Mouse (Mus musculus) frontal cortex, postnatal 25 days (tissue): ENCODE measurements around the gene Tbl3.
"Not testable (repeated sequence)": the region's sequence is repeated elsewhere in the genome, so short reads cannot be mapped to it uniquely, and the experiment has no call there.

Experiments used
- DNase-seq, 2 experiments: peaks; one replicate each; pipeline ENCODE4 v3.0.0; 2022; ENCODE audit warnings: low spot score in 2 of 2

Gene Tbl3

DNA sequence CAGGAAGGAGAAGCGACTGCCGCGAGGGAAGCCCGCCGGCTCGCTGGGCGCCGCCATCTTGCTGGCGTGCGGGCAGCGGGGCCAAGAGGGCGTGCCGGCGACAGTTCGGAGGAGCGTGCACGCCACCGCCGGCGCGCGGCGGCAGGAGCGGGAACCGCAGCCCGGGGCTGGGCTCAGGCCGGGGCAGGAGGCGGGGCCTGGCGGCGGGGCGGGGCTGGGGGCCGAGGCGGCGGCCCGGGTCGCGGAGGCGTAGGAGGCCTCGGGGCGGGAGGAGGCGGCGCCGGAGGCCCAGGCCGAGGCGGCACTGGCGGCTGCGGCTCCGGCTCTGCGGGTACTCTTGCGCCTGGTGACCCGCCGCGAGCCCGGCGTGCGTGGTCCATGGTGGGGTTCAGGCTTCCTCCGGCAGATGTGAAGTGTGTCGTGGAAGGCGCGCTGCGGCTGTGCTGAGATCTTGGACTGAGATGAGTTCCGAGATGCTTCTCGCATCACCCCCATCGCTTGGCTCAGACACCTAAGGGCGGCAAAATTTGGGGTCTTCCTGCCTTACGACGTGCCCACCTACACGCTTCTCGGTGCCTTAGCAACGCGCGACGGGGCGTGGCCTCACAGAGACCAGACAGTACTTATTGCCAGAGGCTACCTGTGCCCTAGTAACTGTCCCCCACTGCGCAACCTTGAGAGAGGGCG, 11.3 kb downstream of the Tbl3 start, which contains the start of the genes Gfer and Noxo1:
Gfer (minus strand) TSS at position 146 of the 687 bp plus-strand sequence.
Noxo1 (plus strand) TSS at position 224 of the 687 bp plus-strand sequence.
- DNase-seq, result peak; percentile 52 to 67

DNA sequence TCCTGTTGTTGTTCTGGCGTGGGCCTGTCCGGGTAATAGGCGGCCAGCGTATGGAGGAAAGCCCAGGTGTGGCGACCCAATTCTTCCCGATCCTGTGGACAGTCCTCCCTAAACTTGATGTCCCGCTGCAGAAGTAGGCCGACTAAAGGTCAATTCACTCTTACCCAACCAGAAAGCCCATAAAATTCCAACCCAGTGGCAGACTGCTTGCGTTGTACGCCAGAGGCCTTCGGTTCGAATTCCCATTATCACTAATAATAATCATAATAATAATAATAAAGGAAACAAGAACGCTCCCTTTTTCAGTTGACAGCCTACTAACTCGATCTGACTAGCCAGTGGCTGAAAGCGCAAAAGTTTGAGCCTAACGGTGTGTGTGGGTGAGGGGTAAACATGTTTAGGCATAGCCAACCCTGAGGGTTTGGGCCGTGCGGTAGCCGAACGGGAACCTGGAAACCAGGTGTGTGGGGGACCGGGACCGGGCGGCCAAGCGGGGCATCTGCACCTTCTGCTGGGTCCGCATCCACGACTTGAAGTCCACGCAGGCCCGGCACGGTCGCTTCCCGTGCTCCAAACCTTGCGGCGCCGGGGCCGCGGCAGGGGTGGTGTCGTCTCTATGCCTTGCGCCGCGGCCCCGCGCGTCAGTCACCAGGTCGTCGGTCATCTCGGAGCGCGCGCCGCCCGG, 12.0 kb downstream of the Tbl3 start:
- no peak for DNase-seq

DNA sequence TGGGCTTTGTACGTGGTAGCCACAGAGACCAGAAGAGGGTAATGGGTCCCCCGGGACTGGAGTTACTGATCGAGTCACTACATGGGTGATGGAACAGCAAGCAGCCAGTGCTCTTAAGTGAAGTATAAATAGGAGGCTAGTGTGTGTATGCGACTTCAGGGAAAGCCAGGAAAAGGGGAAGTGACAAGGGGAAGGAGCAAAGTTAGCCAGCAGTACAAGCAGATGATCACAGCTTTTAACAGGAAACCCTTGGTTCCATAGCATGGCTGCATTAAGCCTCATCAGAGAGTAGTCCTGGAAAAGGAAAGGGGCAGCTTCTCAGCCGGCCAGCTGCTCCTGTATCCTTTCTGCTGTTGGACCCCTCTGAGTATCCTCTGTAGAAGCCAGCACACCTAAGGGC, 15.1 kb downstream of the Tbl3 start:
- DNase-seq, result no peak

DNA sequence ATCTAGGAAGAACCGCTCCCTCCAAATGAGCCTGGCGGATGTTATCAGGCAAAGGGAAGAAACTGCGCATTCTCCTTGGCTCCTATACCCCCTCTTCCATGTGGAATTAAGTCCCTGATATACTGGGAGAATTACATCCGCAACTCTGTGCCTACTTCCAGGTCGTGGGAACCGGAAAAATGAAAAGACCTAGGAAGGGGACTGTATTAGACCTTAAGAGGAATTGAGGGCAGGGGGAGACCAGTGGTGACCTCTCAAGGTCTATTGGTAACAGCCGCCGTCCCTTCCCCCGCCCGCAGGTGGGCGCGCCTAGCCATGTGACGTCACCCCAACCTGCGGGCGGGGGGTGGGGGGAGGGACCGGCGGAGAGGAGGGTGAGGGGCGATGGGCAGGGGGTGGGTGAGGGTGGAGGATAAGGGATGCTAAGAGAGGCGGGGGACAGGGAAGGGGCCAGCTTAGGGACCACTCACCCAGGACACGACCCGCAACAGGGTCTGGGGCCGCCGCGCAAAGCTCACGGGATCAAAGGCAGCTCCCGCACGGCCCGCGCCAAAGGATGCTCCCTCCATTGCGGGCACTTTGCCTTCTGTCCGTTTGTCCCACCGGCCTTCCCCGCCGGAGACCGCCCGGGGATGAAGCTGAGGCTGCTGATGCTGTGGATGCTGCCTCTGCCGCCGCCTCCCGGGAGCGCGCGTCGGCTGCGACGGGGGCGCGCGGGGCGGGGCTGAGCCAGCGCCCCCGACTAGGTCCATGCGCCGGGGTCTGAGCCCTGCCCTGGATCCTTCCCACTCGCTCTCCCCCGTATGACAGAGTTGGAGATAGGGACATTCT, 18.0 kb downstream of the Tbl3 start, which contains the start of gene Syngr3:
Syngr3 (minus strand) TSS at position 705 of the 831 bp plus-strand sequence.
- peak in 1 of 2 experiments; percentile 34 for DNase-seq

DNA sequence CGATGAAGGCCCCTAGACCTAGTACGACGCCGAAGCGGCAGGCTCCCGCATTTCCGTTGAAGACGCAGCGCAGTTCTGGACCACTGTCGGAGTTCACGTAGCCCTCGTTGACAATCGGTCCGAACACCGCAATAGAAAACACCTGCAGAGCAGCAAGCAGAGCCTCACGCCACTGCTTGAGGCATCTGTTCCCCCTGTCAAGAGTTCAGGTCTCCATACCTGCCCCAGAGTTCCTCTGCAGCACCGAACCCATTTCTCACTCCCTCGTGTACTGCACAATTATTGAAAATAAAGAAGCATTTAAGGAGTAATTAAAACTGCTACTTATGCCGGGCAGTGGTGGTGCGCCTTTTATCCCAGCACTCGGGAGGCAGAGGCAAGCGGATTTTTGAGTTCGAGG, 19.9 kb downstream of the Tbl3 start:
- DNase-seq, result no peak

DNA sequence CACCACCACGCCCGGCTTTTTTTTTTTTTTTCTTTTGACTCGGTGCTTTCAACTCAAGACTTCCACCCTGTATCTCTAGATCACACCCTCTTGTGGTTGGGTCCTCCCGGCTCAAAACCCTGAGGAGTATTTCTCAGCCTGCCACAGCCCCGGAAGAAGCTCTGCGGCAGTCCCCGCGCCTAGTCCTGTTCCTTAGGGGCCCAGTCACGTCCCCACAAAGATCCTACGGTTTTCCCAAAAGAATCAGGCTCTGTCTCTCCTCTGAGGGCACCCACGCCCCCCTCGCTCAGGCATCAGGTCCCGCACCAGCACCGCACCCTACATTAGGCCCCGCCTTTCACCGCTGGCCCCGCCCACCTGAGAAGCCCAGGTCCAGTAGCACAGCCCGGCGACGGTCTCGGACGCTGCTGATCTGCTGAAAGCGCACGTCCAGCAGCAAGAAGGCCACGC, 20.3 kb downstream of the Tbl3 start:
- no peak for DNase-seq

DNA sequence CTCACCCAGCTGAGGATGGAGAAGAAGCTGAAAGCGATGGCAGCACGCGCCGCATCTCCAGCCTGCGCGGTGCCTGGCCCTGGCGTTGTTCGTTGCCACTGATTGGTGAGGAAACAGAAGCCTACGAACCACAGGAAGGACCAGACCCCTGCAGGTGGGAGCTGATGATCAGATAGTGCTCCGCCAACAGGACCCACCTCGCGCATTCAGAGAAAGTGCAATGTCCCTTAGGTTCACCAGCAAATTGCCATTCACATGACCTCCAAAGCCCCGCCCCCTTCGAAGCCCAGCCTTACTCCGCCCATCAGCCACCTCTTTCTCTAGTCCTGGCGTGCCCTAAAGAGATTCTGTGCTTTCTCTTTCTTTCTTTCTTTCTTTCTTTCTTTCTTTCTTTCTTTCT, 20.9 kb downstream of the Tbl3 start:
- DNase-seq, result no peak

DNA sequence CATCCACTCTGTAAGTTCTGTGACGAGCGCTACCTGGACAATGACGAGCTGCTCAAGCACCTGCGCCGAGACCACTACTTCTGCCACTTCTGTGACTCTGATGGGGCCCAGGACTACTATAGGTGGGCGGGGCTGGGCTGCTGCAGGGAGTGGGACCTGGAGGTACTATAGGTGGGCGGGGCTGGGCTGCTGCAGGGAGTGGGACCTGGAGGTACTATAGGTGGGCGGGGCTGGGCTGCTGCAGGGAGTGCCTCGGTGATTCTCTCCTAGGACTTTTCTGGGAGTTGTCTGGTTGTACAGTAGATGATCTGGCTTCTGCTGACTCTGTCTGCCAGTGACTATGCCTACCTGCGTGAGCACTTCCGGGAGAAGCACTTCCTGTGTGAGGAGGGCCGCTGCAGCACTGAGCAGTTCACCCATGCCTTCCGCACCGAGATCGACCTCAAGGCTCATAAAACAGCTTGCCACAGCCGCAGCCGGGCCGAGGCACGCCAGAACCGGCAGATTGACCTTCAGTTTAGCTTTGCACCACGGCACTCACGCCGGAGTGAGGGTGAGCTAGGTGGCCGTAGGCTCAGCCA, 29.9 kb downstream of the Tbl3 start:
- DNase-seq, result no peak

DNA sequence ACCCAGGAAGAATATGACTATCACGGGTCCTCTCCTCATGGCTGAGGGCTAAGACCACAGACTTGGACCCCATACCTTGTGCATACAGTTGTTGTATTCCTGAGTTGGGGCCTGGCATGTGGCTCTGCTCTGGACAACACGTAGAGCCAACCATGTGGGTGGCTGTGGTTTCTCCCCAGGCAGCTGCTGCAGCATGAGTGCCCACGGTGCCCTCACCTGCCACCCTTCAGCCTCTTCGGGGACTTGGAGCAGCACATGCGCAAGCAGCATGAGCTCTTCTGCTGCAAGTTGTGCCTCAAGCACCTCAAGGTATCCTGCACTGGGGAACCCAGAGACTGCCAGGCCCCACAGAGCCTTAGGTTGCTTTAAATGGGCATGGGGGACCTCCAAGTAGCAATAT, 30.6 kb downstream of the Tbl3 start:
- DNase-seq, result no peak

DNA sequence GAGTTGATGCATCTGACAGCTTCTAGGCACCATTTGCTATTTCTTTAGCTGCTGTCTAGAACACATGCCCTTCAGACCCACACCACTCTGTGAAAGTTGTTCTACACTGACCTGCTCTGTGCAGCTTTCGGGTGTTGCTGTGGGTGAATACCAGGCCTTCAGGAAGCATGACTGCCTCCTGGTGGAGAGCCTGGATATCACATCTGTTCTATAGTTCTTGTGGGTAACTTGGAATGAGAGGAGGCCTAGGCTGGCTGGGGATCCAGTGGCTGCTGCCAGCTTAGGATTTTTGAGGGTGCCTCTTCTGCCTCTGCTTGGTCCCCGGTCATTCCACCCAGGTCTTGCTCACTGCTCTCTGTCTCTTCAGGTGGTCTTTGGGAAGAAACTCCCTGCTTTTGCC, 31.3 kb downstream of the Tbl3 start:
- peak in 1 of 2 experiments; percentile 46 for DNase-seq

DNA sequence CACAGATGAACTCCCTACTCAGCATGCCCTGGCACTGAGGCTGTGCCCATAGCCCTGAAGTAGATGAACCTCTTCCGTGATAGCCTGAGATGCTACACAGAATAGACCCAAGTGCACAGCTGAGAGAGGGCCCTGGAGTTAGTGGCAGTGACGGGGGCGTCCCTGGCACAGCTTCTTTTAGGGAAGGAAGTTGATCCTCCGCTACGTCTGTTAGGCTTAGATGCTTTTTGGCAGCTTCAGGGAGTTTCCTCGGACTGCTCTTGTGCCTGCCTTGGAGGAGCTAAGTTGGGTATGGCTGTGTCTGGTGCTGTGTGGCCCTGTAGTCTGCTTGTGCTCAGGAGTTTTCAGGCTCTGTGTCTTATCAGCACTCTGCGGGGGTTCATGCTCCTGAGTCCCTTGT, 33.2 kb downstream of the Tbl3 start:
- no peak for DNase-seq

DNA sequence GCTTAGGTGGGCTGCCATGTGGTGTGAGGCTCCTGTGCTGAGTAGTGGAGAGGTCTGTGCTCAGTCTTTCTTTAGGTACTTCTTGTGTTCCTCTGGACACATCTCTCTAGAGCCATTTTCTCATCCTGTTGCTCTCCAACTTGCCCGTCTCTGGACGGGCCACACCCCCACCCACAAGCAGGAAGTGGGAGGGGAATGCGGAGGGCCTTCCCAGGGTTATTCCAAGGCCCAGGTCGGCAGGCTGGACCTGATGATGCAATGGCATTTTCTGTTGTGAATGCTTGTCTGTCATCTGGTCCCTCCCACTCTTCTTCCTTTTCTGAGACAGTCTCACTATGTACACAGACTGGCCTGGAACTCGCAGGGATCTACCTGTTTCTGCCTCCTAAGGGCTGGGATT, 35.3 kb downstream of the Tbl3 start:
- no peak for DNase-seq

DNA sequence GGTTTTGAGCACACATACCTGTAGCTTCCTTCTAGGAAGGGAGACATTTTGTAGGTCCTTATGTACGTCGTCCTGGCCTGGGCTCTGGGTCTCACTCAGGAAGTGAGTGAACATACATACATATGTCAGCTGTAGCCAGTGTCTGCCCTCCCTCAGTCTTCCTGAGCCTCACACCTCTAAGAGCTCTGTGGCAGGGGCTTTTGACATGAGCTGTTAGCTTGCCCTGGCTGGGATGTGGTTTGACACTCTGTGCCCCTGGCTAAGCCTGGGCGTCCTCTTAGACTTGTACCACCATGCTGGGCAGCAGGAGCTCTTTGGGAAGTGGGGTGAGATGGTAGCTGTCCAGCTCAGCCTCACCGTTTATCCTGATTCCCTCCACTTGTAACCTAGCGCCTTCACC, 36.1 kb downstream of the Tbl3 start:
- DNase-seq, result no peak

DNA sequence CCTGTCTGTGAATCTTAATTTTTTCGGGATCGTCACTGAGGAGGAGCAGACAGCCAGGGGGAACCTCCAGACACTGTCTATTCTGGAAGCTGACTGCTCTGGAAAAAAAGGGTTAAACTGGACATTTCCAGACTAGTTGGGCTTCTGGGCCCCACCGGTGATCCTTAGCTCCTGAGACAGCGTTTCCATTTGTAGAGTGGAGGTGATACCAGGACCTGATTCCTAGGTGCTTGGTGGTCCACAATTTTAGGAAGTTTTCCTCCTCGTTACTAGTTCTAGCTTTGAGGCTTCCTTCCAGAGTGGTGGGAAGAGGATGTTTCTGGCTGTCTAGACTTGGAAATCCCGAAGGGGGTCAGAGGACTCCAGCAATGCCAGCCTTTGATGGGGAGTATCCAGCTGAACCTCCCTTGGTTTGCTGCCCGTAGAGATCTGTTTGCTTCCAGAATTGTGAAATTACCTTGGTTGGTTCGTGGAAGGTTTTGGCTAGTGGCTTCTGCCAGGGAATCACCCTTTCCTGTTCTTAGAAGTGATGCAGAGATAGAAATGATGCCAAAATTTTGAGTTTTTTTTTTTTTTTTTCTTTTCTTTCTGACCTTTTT, 37.1 kb downstream of the Tbl3 start:
- DNase-seq, result no peak

DNA sequence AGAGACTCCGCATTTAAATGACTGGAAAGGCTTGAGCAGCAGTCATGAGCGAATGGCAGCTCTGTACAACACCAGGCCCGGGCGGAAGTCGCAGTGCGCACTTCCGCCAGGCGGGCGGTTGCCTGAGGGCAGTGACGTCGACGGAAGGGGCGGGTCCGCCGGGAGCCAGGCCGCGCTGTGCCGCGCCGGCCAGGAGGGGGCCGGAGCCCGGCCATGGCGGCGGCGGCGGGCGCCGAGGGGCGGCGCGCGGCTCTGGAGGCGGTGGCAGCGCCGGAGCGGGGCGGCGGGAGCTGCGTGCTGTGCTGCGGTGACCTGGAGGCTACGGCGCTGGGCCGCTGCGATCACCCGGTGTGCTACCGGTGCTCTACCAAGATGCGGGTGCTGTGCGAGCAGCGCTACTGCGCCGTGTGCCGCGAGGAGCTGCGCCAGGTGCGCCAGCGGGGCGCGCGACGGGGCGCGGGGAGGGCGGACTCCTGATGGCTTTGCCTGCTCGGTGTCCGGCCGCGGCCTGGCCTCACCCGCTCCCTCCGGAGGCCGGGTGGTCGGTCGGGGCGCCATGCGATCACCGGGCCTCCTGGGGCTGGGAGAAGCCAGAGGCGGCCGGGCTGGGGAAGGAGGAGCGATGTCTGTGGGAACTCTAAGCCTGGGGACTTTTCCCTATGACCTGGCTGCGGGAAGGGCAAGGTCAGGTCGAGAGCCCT, 37.8 kb downstream of the Tbl3 start, which contains the start of gene Zfp598:
Zfp598 (plus strand) TSS at position 143 of the 701 bp plus-strand sequence.
- peak; percentile 78 to 91 for DNase-seq

DNA sequence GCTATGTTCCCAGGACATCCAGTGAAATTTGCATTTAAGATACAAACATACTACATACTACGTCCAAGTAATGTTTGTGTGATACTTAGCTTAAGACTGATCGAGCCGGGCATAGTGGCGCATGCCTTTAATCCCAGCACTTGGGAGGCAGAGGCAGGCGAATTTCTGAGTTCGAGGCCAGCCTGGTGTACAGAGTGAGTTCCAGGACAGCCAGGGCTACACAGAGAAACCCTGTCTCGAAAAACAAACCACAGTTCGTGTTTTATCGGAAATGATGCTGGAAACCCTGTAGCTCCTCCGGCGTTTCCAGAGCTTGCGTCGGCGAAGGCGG, 38.3 kb downstream of the Tbl3 start:
- DNase-seq, result not testable (repeated sequence)

DNA sequence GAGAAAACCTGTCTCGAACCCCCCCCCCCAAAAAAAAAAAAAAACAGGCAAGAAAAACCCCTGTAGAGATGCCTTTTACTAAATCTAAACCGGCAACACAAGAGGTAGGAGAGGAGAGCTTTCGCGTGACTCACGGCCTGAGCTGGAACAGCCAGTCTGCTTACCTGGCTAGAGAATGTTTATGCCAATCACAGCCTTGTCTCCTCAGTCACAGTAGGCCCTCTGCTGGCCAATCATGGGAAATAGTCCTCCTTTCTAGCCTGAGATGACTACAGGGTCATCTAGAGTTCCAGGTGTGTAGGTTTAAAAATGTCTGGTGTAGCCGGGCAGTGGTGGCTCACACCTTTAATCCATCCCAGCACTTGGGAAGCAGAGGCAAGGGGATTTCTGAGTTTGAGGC, 40.0 kb downstream of the Tbl3 start:
- peak in 1 of 2 experiments; percentile 48 for DNase-seq

DNA sequence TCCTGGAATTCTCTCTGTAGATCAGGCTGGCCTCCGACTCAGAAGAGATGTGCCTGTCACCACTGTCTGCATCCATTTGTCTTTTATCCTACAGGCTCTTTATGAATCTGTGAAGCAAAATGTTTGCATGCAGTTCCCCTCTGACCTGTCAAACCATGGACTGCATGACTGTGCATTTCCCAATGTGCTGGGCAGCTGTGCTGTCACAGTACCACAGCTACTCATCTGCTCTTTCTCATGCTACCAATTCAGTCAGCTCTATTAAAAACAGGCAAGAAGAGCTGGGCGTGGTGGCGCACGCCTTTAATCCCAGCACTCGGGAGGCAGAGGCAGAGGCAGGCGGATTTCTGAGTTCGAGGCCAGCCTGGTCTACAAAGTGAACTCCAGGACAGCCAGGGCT, 40.4 kb downstream of the Tbl3 start:
- DNase-seq, result not testable (repeated sequence)

DNA sequence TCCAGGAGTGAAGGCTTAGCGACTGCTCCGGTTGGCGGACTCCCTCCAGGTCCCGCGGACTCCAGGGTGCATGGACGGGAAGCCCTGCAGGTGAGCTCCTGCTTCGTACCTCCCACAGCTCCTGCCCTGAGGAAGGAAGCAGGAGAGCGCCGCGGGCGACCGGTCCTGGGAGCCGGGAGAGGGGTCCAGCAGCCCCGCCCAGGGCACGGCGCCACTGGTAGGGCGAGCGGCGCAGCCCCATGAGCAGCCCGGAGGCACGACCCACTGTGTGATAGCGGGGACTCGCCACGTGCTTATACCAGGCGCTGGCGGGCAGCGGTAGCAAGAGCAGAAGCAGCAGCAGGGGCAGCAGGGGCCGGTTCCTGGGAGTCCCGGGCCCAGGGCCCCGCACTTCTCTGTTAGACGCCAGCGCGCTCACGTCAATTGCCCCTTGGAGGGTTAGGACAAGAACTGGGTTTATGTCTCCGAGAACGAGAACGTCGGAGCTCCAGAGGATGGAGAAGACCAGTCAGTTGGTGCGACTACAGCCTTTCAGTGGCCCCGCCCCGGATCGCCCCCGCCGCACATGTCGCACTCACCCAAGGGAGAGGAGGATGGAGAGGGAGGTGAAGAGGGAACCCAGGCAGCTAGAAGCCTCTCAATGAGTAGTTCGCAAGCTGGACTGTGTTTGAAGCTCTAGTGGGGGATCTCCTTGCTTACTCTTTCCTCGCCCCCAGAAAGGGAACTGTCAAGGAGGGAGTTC, 49.3 kb downstream of the Tbl3 start, which contains the start of gene Npw:
Npw (minus strand) TSS at position 441 of the 742 bp plus-strand sequence.
- no peak for DNase-seq

DNA sequence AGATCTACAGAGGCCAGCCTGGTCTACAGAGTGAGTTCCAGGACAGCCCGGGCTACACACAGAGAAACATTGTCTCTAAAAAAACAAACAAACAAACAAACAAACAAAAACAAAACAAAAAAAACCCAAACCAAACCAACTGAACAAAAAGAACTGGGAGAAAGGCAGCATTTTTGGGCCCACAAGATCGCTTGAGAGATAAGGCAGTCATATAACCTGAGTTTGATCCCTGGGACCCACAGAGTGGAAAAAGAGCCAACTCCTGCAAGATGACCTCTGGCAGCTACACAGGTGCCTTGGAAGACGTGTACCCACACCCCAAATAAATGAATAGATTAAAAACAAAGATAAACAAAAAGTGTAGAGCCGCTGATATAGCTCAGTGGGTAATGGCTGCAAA, 52.5 kb downstream of the Tbl3 start:
- DNase-seq, result no peak
